Mouse (Mus musculus) liver, adult 2 months (tissue): ENCODE measurements at regions not wholly inside any gene's neighbourhood (a gene's known extent, or its start where the extent isn't known, plus 50 kb on each side); places are given as distances from the start of the nearest gene placed in this dataset.

ENCODE experiments used
- CTCF ChIP-seq: fragments of 200-500 bp; IDR thresholded peaks from 2 replicates; pipeline ENCODE4 v1.5.1; 2011; ENCODE audit warnings: low read depth, low read length, control low read depth
- POLR2A ChIP-seq: fragments of 200-500 bp; IDR thresholded peaks from 2 replicates; pipeline ENCODE4 v1.6.1; 2011; ENCODE audit warnings: low read length, control low read depth; ENCODE audit not compliant: insufficient read depth; ENCODE audit errors: extremely low read depth

DNA sequence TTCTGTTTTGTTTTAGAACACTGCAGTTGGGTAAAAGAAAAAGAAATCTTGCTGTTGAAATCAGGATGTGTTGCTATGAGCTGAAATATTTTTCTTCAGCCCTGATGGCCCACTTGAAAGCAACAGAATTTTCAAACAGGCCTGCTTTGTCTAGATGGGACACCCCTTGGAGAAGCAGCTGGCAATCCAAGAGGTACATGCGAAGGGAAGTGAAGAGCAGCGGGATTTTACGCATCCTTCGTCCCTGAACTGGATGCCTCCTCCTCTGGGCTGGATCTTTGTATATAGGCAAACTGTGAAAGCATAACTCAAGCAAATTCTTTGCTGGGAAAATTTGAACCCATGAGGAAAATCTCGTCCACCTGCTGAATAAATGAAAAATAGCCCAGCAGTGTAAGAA is 272.3 kb downstream of the Meis1 start:
- no peak for TF ChIP-seq CTCF
- TF ChIP-seq POLR2A: no peak
